Mouse (Mus musculus) lung, adult 2 months (tissue): ENCODE results near the gene Nudt16l1. TPM values are rescaled to one million over a fixed set of nuclear protein-coding genes. Genes with fewer than 3 reads are reported as not detected.

Source experiments
- DNase-seq: peaks from one replicate; pipeline ENCODE4 v3.0.0; 2022
- H3K4me1 ChIP-seq: fragments of 200-500 bp; 2 replicates; pipeline ENCODE4 v1.6.1; 2011; ENCODE audit warnings: low read length; ENCODE audit not compliant: control insufficient read depth, insufficient read depth
- H3K4me3 ChIP-seq: fragments of 200-500 bp; replicated peaks from 2 replicates; pipeline ENCODE3; 2011; ENCODE audit warnings: low read depth, mild to moderate bottlenecking, control low read depth, low read length; ENCODE audit errors: extremely low read depth
- CTCF ChIP-seq: fragments of 200-500 bp; IDR thresholded peaks from 2 replicates; pipeline ENCODE4 v1.5.1; 2011; ENCODE audit warnings: mild to moderate bottlenecking, low read length, control low read depth; ENCODE audit not compliant: insufficient read depth
- POLR2A ChIP-seq: fragments of 200-500 bp; IDR thresholded peaks from 2 replicates; pipeline ENCODE4 v1.6.1; 2011; ENCODE audit warnings: low read depth, mild to moderate bottlenecking, control low read depth, low read length, borderline replicate concordance; ENCODE audit errors: extremely low read depth
- WGBS: fragments of 180-500 bp; shearing (Covaris S2); methylation state at CpG from one replicate; pipeline ENCODE4 v1.1.7; 2018; 5-methylcytosine and 5-hydroxymethylcytosine counted together
- polyA plus RNA-seq: library from polyadenylated mRNA; depleted of rRNA; stranded (reverse); fragments of >200 nt; gene quantifications from 2 replicates; pipeline ENCODE4 v1.2.3, GENCODE M21; 2012

The Nudt16l1 gene
- polyA plus RNA-seq, 1 experiment, result 79.6 TPM

GRCm38 (mm10) chr16:4902390-4902789 lies 36.2 kb upstream of the Nudt16l1 start:
- DNase-seq, result no peak
- Histone ChIP-seq H3K4me1 (peaks cover 18% of the 10 kb centered on the region), H3K4me3 (no peak overlapping the region)
- TF ChIP-seq POLR2A (no peak), CTCF (no peak)
- WGBS, result 74% methylated on average over 2 of the region's 2 CpGs

- Histone ChIP-seq H3K4me3 (no peak overlapping the region), H3K4me1 (peaks cover 16% of the 10 kb centered on the region)
- no peak for DNase-seq
- WGBS, result 52% methylated on average over 6 of the region's 6 CpGs
- TF ChIP-seq POLR2A (no peak), CTCF (no peak)
These were observed 35.0 kb upstream of the Nudt16l1 start for GRCm38 (mm10) chr16:4903491-4904102.

- H3K4me3 ChIP-seq, result no peak overlapping the region
- H3K4me1 ChIP-seq, result peaks cover 16% of the 10 kb centered on the region
- no peak for DNase-seq
- TF ChIP-seq POLR2A (no peak), CTCF (no peak)
- WGBS, result 82% methylated on average over 3 of the region's 3 CpGs
These were observed 33.7 kb upstream of the Nudt16l1 start for GRCm38 (mm10) chr16:4904878-4905277.

- WGBS, result 43% methylated on average over 1 of the region's 1 CpGs
- Histone ChIP-seq H3K4me1 (peaks cover 16% of the 10 kb centered on the region), H3K4me3 (no peak overlapping the region)
- DNase-seq, result no peak
- TF ChIP-seq CTCF, result no peak
- TF ChIP-seq POLR2A, result no peak
These were observed 33.0 kb upstream of the Nudt16l1 start for GRCm38 (mm10) chr16:4905591-4905990.

GRCm38 (mm10) chr16:4906559-4906958 lies 32.0 kb upstream of the Nudt16l1 start:
- DNase-seq, result no peak
- Histone ChIP-seq H3K4me3 (no peak overlapping the region), H3K4me1 (peaks cover 16% of the 10 kb centered on the region)
- TF ChIP-seq POLR2A (no peak), CTCF (no peak)

- H3K4me3 ChIP-seq, result no peak overlapping the region
- no peak for DNase-seq
- peaks cover 16% of the 10 kb centered on the region for H3K4me1 ChIP-seq
- 52% methylated on average over 2 of the region's 2 CpGs for WGBS
- TF ChIP-seq CTCF (no peak), POLR2A (no peak)
These were observed 31.2 kb upstream of the Nudt16l1 start for GRCm38 (mm10) chr16:4907386-4907785.

GRCm38 (mm10) chr16:4907972-4908371 lies 30.6 kb upstream of the Nudt16l1 start:
- Histone ChIP-seq H3K4me1 (peaks cover 19% of the 10 kb centered on the region), H3K4me3 (no peak overlapping the region)
- TF ChIP-seq POLR2A (no peak), CTCF (no peak)
- no peak for DNase-seq
- 50% methylated on average over 4 of the region's 5 CpGs for WGBS

GRCm38 (mm10) chr16:4909745-4910144 lies 28.8 kb upstream of the Nudt16l1 start:
- 100% methylated on average over 2 of the region's 2 CpGs for WGBS
- H3K4me3 ChIP-seq, result no peak overlapping the region
- DNase-seq, result no peak
- H3K4me1 ChIP-seq, result peaks cover 24% of the 10 kb centered on the region
- TF ChIP-seq POLR2A, result no peak
- TF ChIP-seq CTCF, result 0 out of 2 replicates have a peak, but pooled peaks have one; percentile 20

- DNase-seq, result no peak
- TF ChIP-seq CTCF (no peak), POLR2A (no peak)
- 94% methylated on average over 8 of the region's 8 CpGs for WGBS
- Histone ChIP-seq H3K4me3 (no peak overlapping the region), H3K4me1 (peaks cover 15% of the 10 kb centered on the region)
These were observed 27.8 kb upstream of the Nudt16l1 start for GRCm38 (mm10) chr16:4910758-4911157.

- no peak overlapping the region for H3K4me3 ChIP-seq
- TF ChIP-seq CTCF, result no peak
- no peak for TF ChIP-seq POLR2A
- H3K4me1 ChIP-seq, result peaks cover 13% of the 10 kb centered on the region
- WGBS, result 81% methylated on average over 10 of the region's 10 CpGs
- no peak for DNase-seq
These were observed 26.4 kb upstream of the Nudt16l1 start for GRCm38 (mm10) chr16:4912074-4912648.
